Mouse (Mus musculus) megakaryocyte progenitor cell, adult 5-6 weeks (primary cell): ENCODE results near the gene Ybx2. TPM values are rescaled to one million over a fixed set of nuclear protein-coding genes. Genes with fewer than 3 reads are reported as not detected.

Source experiments
- ATAC-seq: replicated peaks from 2 replicates; pipeline ENCODE4 v1.8.0; 2016; ENCODE audit warnings: mild to moderate bottlenecking, moderate TSS enrichment, inconsistent platforms; ENCODE audit not compliant: poor library complexity
- total RNA-seq, 2 experiments: library from RNA; stranded (forward) in 1 of 2; stranded (reverse) in 1 of 2; fragments of 157-497, 149-512 nt in 1 of 2; fragments of 200-1000 nt in 1 of 2; gene quantifications; 2 replicates each; pipeline versions ENCODE4 v1.2.3 to v1.2.4; 2015 to 2017

Gene Ybx2
- total RNA-seq, 2 experiments from 2014 or later = not detected

- 0 out of 2 replicates have a peak, but pooled peaks have one; percentile 54 for ATAC-seq
These were observed 20.6 kb downstream of the Ybx2 start for GRCm38 (mm10) chr11:69956218-69956617.

GRCm38 (mm10) chr11:69960616-69961015 lies 25.0 kb downstream of the Ybx2 start:
- peak; percentile 55 for ATAC-seq

GRCm38 (mm10) chr11:69961841-69962240 lies 26.2 kb downstream of the Ybx2 start:
- no peak for ATAC-seq

- ATAC-seq = no peak
These were observed 29.2 kb downstream of the Ybx2 start, which contains the start of gene Cldn7 for GRCm38 (mm10) chr11:69964650-69965270. Cldn7 (plus strand) TSS chr11:69964779.

GRCm38 (mm10) chr11:69965271-69966005 lies 29.8 kb downstream of the Ybx2 start:
- no peak for ATAC-seq

GRCm38 (mm10) chr11:69966006-69966859 lies 30.6 kb downstream of the Ybx2 start:
- peak; percentile 51 for ATAC-seq

- no peak for ATAC-seq
These were observed 31.4 kb downstream of the Ybx2 start for GRCm38 (mm10) chr11:69966860-69967517.

- no peak for ATAC-seq
These were observed 33.2 kb downstream of the Ybx2 start for GRCm38 (mm10) chr11:69968793-69969192.

- ATAC-seq = no peak
These were observed 34.6 kb downstream of the Ybx2 start for GRCm38 (mm10) chr11:69970222-69970621.

GRCm38 (mm10) chr11:69970775-69971174 lies 35.2 kb downstream of the Ybx2 start:
- ATAC-seq = no peak

GRCm38 (mm10) chr11:69974907-69975306 lies 39.3 kb downstream of the Ybx2 start:
- ATAC-seq = no peak

GRCm38 (mm10) chr11:69976271-69976670 lies 40.7 kb downstream of the Ybx2 start:
- no peak for ATAC-seq

GRCm38 (mm10) chr11:69979827-69980195 lies 44.2 kb downstream of the Ybx2 start:
- ATAC-seq = peak; percentile 18

- ATAC-seq = peak; percentile 93
These were observed 44.9 kb downstream of the Ybx2 start for GRCm38 (mm10) chr11:69980196-69981140.

- ATAC-seq = no peak
These were observed 45.7 kb downstream of the Ybx2 start, which contains the start of gene Ctdnep1 for GRCm38 (mm10) chr11:69981141-69981762. Ctdnep1 (plus strand) TSS chr11:69981156.

GRCm38 (mm10) chr11:69982225-69982624 lies 46.6 kb downstream of the Ybx2 start, which contains the start of gene Elp5:
Elp5 (minus strand) TSS chr11:69982517.
- no peak for ATAC-seq

- ATAC-seq = no peak
These were observed 47.3 kb downstream of the Ybx2 start for GRCm38 (mm10) chr11:69982877-69983276.

- no peak for ATAC-seq
These were observed 47.8 kb downstream of the Ybx2 start for GRCm38 (mm10) chr11:69983377-69983776.

- no peak for ATAC-seq
These were observed 48.8 kb downstream of the Ybx2 start for GRCm38 (mm10) chr11:69984431-69984830.
